Mouse (Mus musculus): ENCODE data around the gene Phf21a.

Phf21a gene

GRCm38 (mm10) chr2:92386821-92387570 is 294.1 kb downstream of the Phf21a start:
- DNase-seq: peak; percentile 53

- peak; percentile 71 for DNase-seq
Observed at GRCm38 (mm10) chr2:92387646-92388045, 294.7 kb downstream of the Phf21a start.

GRCm38 (mm10) chr2:92388081-92388517 is 295.2 kb downstream of the Phf21a start:
- peak; percentile 67 for DNase-seq

- peak; percentile 94 for DNase-seq
Observed at GRCm38 (mm10) chr2:92388891-92389641, 296.1 kb downstream of the Phf21a start.

- peak; percentile 35 for DNase-seq
Observed at GRCm38 (mm10) chr2:92389645-92390044, 296.7 kb downstream of the Phf21a start.

- DNase-seq: peak; percentile 67
Observed at GRCm38 (mm10) chr2:92390206-92390930, 297.5 kb downstream of the Phf21a start.

- DNase-seq: peak; percentile 82
Observed at GRCm38 (mm10) chr2:92391116-92391515, 298.2 kb downstream of the Phf21a start.

- DNase-seq: peak; percentile 64
Observed at GRCm38 (mm10) chr2:92391703-92392317, 298.9 kb downstream of the Phf21a start.

GRCm38 (mm10) chr2:92392318-92393264 is 299.7 kb downstream of the Phf21a start:
- DNase-seq: peak; percentile 69

GRCm38 (mm10) chr2:92395535-92395934 is 302.6 kb downstream of the Phf21a start:
- no peak for DNase-seq

GRCm38 (mm10) chr2:92397436-92397835 is 304.5 kb downstream of the Phf21a start:
- peak; percentile 52 for DNase-seq

GRCm38 (mm10) chr2:92399877-92400276 is 307.0 kb downstream of the Phf21a start:
- peak; percentile 51 for DNase-seq

- DNase-seq: peak; percentile 72
Observed at GRCm38 (mm10) chr2:92400682-92401081, 307.8 kb downstream of the Phf21a start.

- DNase-seq: peak; percentile 74
Observed at GRCm38 (mm10) chr2:92401091-92401561, 308.2 kb downstream of the Phf21a start, which contains the start of gene Mapk8ip1. TSS of gene Mapk8ip1 (minus strand) at chr2:92401263.

- DNase-seq: peak; percentile 94
Observed at GRCm38 (mm10) chr2:92402591-92403326, 309.8 kb downstream of the Phf21a start.

GRCm38 (mm10) chr2:92403776-92404319 is 310.9 kb downstream of the Phf21a start:
- DNase-seq: peak; percentile 61

- peak; percentile 58 for DNase-seq
Observed at GRCm38 (mm10) chr2:92404737-92405136, 311.8 kb downstream of the Phf21a start.

- DNase-seq: peak; percentile 41
Observed at GRCm38 (mm10) chr2:92405687-92406086, 312.8 kb downstream of the Phf21a start.

- no peak for DNase-seq
Observed at GRCm38 (mm10) chr2:92408309-92409045, 315.6 kb downstream of the Phf21a start.

- DNase-seq: peak; percentile 88
Observed at GRCm38 (mm10) chr2:92411705-92412104, 318.8 kb downstream of the Phf21a start.
